Mouse (Mus musculus) thymus, adult 2 months (tissue): ENCODE measurements around the gene Tspan6. TPM values are rescaled to one million over a fixed set of nuclear protein-coding genes. Genes with fewer than 3 reads are reported as not detected.
A peak's percentile ranks its signal among the peaks of the same experiment; 100 is the strongest.

Experiments
- DNase-seq: peaks from one replicate; pipeline ENCODE4 v3.0.0; 2021
- H3K27ac ChIP-seq: fragments of 200-500 bp; 2 replicates; pipeline ENCODE4 v1.5.1; 2012; ENCODE audit warnings: low read length, control low read depth; ENCODE audit not compliant: control insufficient read depth, insufficient read depth
- H3K27me3 ChIP-seq: fragments of 200-500 bp; 2 replicates; pipeline ENCODE4 v1.6.1; 2012; ENCODE audit warnings: mild to moderate bottlenecking, low read length, moderate library complexity, mixed read lengths; ENCODE audit not compliant: control insufficient read depth, insufficient read depth
- H3K36me3 ChIP-seq: fragments of 200-500 bp; 2 replicates; pipeline ENCODE4 v1.6.1; 2012; ENCODE audit warnings: mild to moderate bottlenecking, low read length, moderate library complexity; ENCODE audit not compliant: control insufficient read depth, insufficient read depth
- H3K4me1 ChIP-seq: fragments of 200-500 bp; replicated peaks from 2 replicates; pipeline ENCODE4 v1.6.1; 2012; ENCODE audit warnings: low read length; ENCODE audit not compliant: control insufficient read depth, insufficient read depth
- H3K4me3 ChIP-seq: fragments of 200-500 bp; 2 replicates; pipeline ENCODE4 v1.5.1; 2012; ENCODE audit warnings: mild to moderate bottlenecking, low read length, control low read depth, moderate library complexity; ENCODE audit not compliant: control insufficient read depth, insufficient read depth
- CTCF ChIP-seq: fragments of 200-500 bp; IDR thresholded peaks from 2 replicates; pipeline ENCODE4 v1.5.1; 2012; ENCODE audit warnings: mild to moderate bottlenecking, control low read depth, low read length, moderate library complexity, borderline replicate concordance; ENCODE audit not compliant: control insufficient read depth, poor library complexity, insufficient read depth; ENCODE audit errors: extremely low read depth
- POLR2A ChIP-seq: fragments of 200-500 bp; IDR thresholded peaks from 2 replicates; pipeline ENCODE4 v1.6.1; 2012; ENCODE audit warnings: mild to moderate bottlenecking, low read length, control low read depth, moderate library complexity; ENCODE audit not compliant: control insufficient read depth, poor library complexity, insufficient read depth; ENCODE audit errors: extremely low read depth
- WGBS: fragments of 180-500 bp; shearing (Covaris S2); methylation state at CpG from one replicate; pipeline ENCODE4 v1.1.7; 2018; 5-methylcytosine and 5-hydroxymethylcytosine counted together
- polyA plus RNA-seq: library from polyadenylated mRNA; depleted of rRNA; stranded (reverse); fragments of >200 nt; gene quantifications from 2 replicates; pipeline ENCODE4 v1.2.3, GENCODE M21; 2012; rRNA removed

Gene Tspan6
- 6.0 and 6.2 TPM in 2 replicates for polyA plus RNA-seq

DNA sequence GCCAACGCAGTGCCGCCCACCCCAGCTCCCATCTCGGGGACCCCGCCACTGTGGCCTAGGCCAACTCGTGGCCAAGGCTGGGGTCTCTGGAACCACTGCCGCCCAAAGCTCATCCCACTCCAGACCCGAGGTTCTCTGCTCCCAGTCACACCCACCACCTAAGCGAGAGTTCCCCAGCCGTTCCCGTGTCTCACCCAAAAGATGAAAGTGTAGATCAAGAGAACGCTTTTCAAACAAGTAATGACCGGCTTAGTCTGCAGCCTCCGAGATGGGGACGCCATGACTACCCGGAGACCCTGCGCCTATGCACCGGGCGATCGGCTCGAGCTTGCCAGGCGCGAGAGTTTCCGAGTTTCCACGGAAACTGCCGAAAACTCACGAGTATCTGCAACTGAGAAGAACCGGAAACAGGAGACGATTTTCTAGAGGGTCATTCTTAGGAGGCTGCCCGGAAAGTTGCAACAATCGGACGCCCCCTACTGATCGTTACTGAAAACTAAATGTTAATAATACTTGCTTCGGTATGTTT lies at the start of gene Tspan6:
Gene Tspan6, minus strand, starts transcription at position 416 of the 529 bp plus-strand sequence.
- H3K36me3 ChIP-seq, result no peaks in the 10 kb centered on the region
- WGBS, result 6% methylated on average over 33 of the region's 33 CpGs
- H3K4me1 ChIP-seq, result no peaks in the 10 kb centered on the region
- peak; percentile 82 for DNase-seq
- H3K4me3 ChIP-seq, result peak within 1 kb of the TSS; percentile 100
- no peak within 1 kb of the TSS for H3K27ac ChIP-seq
- TF ChIP-seq POLR2A (no peak), CTCF (no peak)
- no peaks in the 10 kb centered on the region for H3K27me3 ChIP-seq

GRCm38 (mm10) chrX:133947427-133947826 lies 49.2 kb upstream of the Tspan6 start:
- peak; percentile 32 for DNase-seq
- WGBS, result 49% methylated on average over 3 of the region's 3 CpGs

DNA sequence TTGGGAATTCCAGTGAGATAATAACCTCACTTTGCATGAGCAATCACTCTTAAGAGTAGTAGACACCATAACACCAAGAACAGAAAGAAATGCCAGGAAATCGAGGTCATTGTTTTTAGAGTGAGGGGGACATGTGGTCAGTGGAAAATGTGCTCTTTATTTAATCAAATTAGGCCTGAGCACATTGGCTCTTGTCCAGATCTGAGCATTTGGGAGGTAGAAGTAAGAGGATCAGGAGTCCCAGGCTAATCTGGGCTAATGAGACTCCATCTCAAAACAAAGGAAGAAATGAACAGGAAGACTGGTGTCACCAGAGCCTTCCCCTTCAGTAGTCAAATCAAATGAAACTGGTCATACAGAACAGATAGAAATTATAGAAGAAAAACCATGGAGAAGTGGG lies 41.3 kb upstream of the Tspan6 start:
- H3K27me3 ChIP-seq, result no peaks in the 10 kb centered on the region
- no peak overlapping the region for H3K27ac ChIP-seq
- no peaks in the 10 kb centered on the region for H3K4me1 ChIP-seq
- TF ChIP-seq POLR2A, result no peak
- TF ChIP-seq CTCF, result no peak
- no peaks in the 10 kb centered on the region for H3K36me3 ChIP-seq
- no peak overlapping the region for H3K4me3 ChIP-seq
- WGBS, result 87% methylated on average over 1 of the region's 1 CpGs
- DNase-seq, result no peak

More at GRCm38 (mm10) chrX:133947427-133947826, 49.2 kb upstream of the Tspan6 start:
- TF ChIP-seq POLR2A, result no peak
- TF ChIP-seq CTCF, result no peak
- Histone ChIP-seq H3K27ac (no peak overlapping the region), H3K27me3 (no peaks in the 10 kb centered on the region), H3K36me3 (no peaks in the 10 kb centered on the region), H3K4me3 (no peak overlapping the region), H3K4me1 (no peaks in the 10 kb centered on the region)

- H3K4me1 ChIP-seq, result no peaks in the 10 kb centered on the region
- H3K27ac ChIP-seq, result no peak overlapping the region
- H3K27me3 ChIP-seq, result no peaks in the 10 kb centered on the region
- DNase-seq, result no peak
- 85% methylated on average over 4 of the region's 4 CpGs for WGBS
- H3K4me3 ChIP-seq, result no peak overlapping the region
- H3K36me3 ChIP-seq, result no peaks in the 10 kb centered on the region
- TF ChIP-seq POLR2A, result no peak
- TF ChIP-seq CTCF, result no peak
These were observed 38.5 kb upstream of the Tspan6 start for GRCm38 (mm10) chrX:133936605-133937225.

- TF ChIP-seq POLR2A (no peak), CTCF (no peak)
- H3K27me3 ChIP-seq, result no peaks in the 10 kb centered on the region
- WGBS, result 72% methylated on average over 11 of the region's 12 CpGs
These were observed 33.2 kb upstream of the Tspan6 start for GRCm38 (mm10) chrX:133931302-133932013.

DNA sequence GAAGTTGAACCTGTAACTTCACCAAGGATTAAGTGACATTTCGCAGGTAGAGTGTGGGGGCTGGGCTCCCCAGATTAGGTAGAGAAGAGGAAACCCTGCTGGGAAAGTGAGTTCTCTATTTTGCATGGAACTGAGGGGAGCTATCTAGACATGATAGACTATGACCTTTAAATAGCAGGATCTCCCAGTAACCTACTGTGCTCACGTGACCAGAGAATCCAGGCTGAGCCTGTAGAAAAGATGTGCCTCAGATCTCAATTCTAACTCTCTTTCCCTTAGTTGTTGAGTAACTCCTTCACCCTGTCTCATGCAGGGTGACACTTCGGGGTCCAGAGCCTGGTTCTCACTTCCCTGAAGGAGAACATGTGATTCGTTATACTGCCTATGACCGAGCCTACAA lies 28.5 kb upstream of the Tspan6 start:
- TF ChIP-seq POLR2A, result no peak
- TF ChIP-seq CTCF, result no peak
- 45% methylated on average over 5 of the region's 5 CpGs for WGBS
- no peaks in the 10 kb centered on the region for H3K27me3 ChIP-seq
- no peak overlapping the region for H3K27ac ChIP-seq
- no peak for DNase-seq
- no peak overlapping the region for H3K4me3 ChIP-seq
- H3K36me3 ChIP-seq, result no peaks in the 10 kb centered on the region
- H3K4me1 ChIP-seq, result no peaks in the 10 kb centered on the region

More at GRCm38 (mm10) chrX:133931302-133932013, 33.2 kb upstream of the Tspan6 start:
- DNase-seq, result peak; percentile 35
- H3K4me1 ChIP-seq, result no peaks in the 10 kb centered on the region
- no peak overlapping the region for H3K27ac ChIP-seq
- no peak overlapping the region for H3K4me3 ChIP-seq
- no peaks in the 10 kb centered on the region for H3K36me3 ChIP-seq

- no peak for DNase-seq
These were observed 23.0 kb upstream of the Tspan6 start for GRCm38 (mm10) chrX:133921187-133921586.

More at GRCm38 (mm10) chrX:133921187-133921586, 23.0 kb upstream of the Tspan6 start:
- H3K4me3 ChIP-seq, result no peak overlapping the region
- H3K36me3 ChIP-seq, result no peaks in the 10 kb centered on the region
- 72% methylated on average over 4 of the region's 4 CpGs for WGBS
- H3K4me1 ChIP-seq, result no peaks in the 10 kb centered on the region
- H3K27ac ChIP-seq, result no peak overlapping the region
- no peaks in the 10 kb centered on the region for H3K27me3 ChIP-seq
- no peak for TF ChIP-seq CTCF
- no peak for TF ChIP-seq POLR2A
